Mouse (Mus musculus): ENCODE results near the gene Gpld1. TPM values are rescaled to one million over a fixed set of nuclear protein-coding genes. Genes with fewer than 3 reads are reported as not detected.
"Not testable (repeated sequence)": the region's sequence is repeated elsewhere in the genome, so short reads cannot be mapped to it uniquely, and the experiment has no call there.

Gene Gpld1
- total RNA-seq, 2 experiments from 2014 or later = 19.0 to 19.2 TPM

- intact Hi-C loops (cut with DNase I) = no loop called here
- no peak for DNase-seq (ENCODE audit: low spot score in 2 of 2)
These were observed 351 bp downstream of the Gpld1 start for GRCm38 (mm10) chr13:24943303-24943702.

- no peak for DNase-seq (ENCODE audit: low spot score in 2 of 2)
These were observed 2.6 kb downstream of the Gpld1 start for GRCm38 (mm10) chr13:24945567-24945966.

GRCm38 (mm10) chr13:24947158-24947557 is 4.2 kb downstream of the Gpld1 start:
- intact Hi-C loops (cut with DNase I) = no loop called here
- DNase-seq (ENCODE audit: low spot score in 2 of 2) = no peak

More at GRCm38 (mm10) chr13:24945567-24945966, 2.6 kb downstream of the Gpld1 start:
- intact Hi-C loops (cut with DNase I) = no loop called here

- intact Hi-C loops (cut with DNase I) = no loop called here
- DNase-seq (ENCODE audit: low spot score in 2 of 2) = no peak
These were observed 5.9 kb downstream of the Gpld1 start for GRCm38 (mm10) chr13:24948870-24949269.

GRCm38 (mm10) chr13:24952659-24953058 is 9.7 kb downstream of the Gpld1 start:
- intact Hi-C loops (cut with DNase I) = no loop called here
- DNase-seq (ENCODE audit: low spot score in 2 of 2) = no peak

GRCm38 (mm10) chr13:24955091-24955490 is 12.1 kb downstream of the Gpld1 start:
- intact Hi-C loops (cut with DNase I) = no loop called here
- DNase-seq (ENCODE audit: low spot score in 2 of 2) = no peak

- DNase-seq (ENCODE audit: low spot score in 2 of 2) = no peak
- intact Hi-C loops (cut with DNase I) = no loop called here
These were observed 12.5 kb downstream of the Gpld1 start for GRCm38 (mm10) chr13:24955500-24955899.

- intact Hi-C loops (cut with DNase I) = no loop called here
- DNase-seq (ENCODE audit: low spot score in 2 of 2) = no peak
These were observed 15.7 kb downstream of the Gpld1 start for GRCm38 (mm10) chr13:24958671-24959070.

GRCm38 (mm10) chr13:24960084-24960483 is 17.1 kb downstream of the Gpld1 start:
- no peak for DNase-seq (ENCODE audit: low spot score in 2 of 2)
- intact Hi-C loops (cut with DNase I) = no loop called here

GRCm38 (mm10) chr13:24962119-24962518 is 19.2 kb downstream of the Gpld1 start:
- intact Hi-C loops (cut with DNase I) = no loop called here
- DNase-seq (ENCODE audit: low spot score in 2 of 2) = no peak

- intact Hi-C loops (cut with DNase I) = no loop called here
- DNase-seq (ENCODE audit: low spot score in 2 of 2) = no peak
These were observed 22.3 kb downstream of the Gpld1 start for GRCm38 (mm10) chr13:24965130-24965845.

- intact Hi-C loops (cut with DNase I) = no loop called here
- no peak for DNase-seq (ENCODE audit: low spot score in 2 of 2)
These were observed 22.9 kb downstream of the Gpld1 start for GRCm38 (mm10) chr13:24965846-24966201.

GRCm38 (mm10) chr13:24971776-24972175 is 28.8 kb downstream of the Gpld1 start:
- DNase-seq (ENCODE audit: low spot score in 2 of 2); intact Hi-C loops (cut with DNase I): not testable (repeated sequence)

GRCm38 (mm10) chr13:24976384-24976783 is 33.4 kb downstream of the Gpld1 start:
- intact Hi-C loops (cut with DNase I) = no loop called here
- DNase-seq (ENCODE audit: low spot score in 2 of 2) = no peak

- no peak for DNase-seq (ENCODE audit: low spot score in 2 of 2)
- intact Hi-C loops (cut with DNase I) = no loop called here
These were observed 34.9 kb downstream of the Gpld1 start for GRCm38 (mm10) chr13:24977820-24978342.

GRCm38 (mm10) chr13:24981031-24981430 is 38.1 kb downstream of the Gpld1 start:
- no peak for DNase-seq (ENCODE audit: low spot score in 2 of 2)
- intact Hi-C loops (cut with DNase I) = no loop called here

- intact Hi-C loops (cut with DNase I) = no loop called here
- no peak for DNase-seq (ENCODE audit: low spot score in 2 of 2)
These were observed 42.5 kb downstream of the Gpld1 start for GRCm38 (mm10) chr13:24985435-24985834.

- DNase-seq (ENCODE audit: low spot score in 2 of 2) = peak in 1 of 2 experiments; percentile 49
- intact Hi-C loops (cut with DNase I) = loop anchor here (2.0 kb wide), 1 partner anchor 50 kb away; no protein-coding TSS in a partner anchor
These were observed 45.4 kb downstream of the Gpld1 start for GRCm38 (mm10) chr13:24988391-24988790.

- DNase-seq (ENCODE audit: low spot score in 2 of 2) = no peak
- intact Hi-C loops (cut with DNase I) = loop anchor here (2.0 kb wide), 1 partner anchor 50 kb away; no protein-coding TSS in a partner anchor
These were observed 46.1 kb downstream of the Gpld1 start for GRCm38 (mm10) chr13:24989006-24989405.

GRCm38 (mm10) chr13:24993160-24993559 is 50.2 kb downstream of the Gpld1 start:
- intact Hi-C loops (cut with DNase I) = no loop called here
- DNase-seq (ENCODE audit: low spot score in 2 of 2) = no peak

GRCm38 (mm10) chr13:24999538-24999937 is 56.6 kb downstream of the Gpld1 start:
- no peak for DNase-seq (ENCODE audit: low spot score in 2 of 2)
- intact Hi-C loops (cut with DNase I) = no loop called here
